Mouse (Mus musculus) large intestine, adult 2 months (tissue): ENCODE measurements around the gene Flt3l. TPM values are rescaled to one million over a fixed set of nuclear protein-coding genes. Genes with fewer than 3 reads are reported as not detected.
A peak's percentile ranks its signal among the peaks of the same experiment; 100 is the strongest.
"Not testable (repeated sequence)": the region's sequence is repeated elsewhere in the genome, so short reads cannot be mapped to it uniquely, and the experiment has no call there.

ENCODE experiments used
- DNase-seq: peaks from one replicate; pipeline ENCODE4 v3.0.0-alpha.2; 2012; ENCODE audit warnings: low read depth, low spot score
- whole genome bisulfite sequencing: fragments of 180-500 bp; shearing (Covaris S2); methylation state at CpG from one replicate; pipeline ENCODE4 v1.1.7; 2018; 5-methylcytosine and 5-hydroxymethylcytosine counted together
- polyA plus RNA-seq: library from polyadenylated mRNA; depleted of rRNA; stranded (reverse); fragments of >200 nt; gene quantifications from 2 replicates; pipeline ENCODE4 v1.2.3, GENCODE M21; 2012; rRNA removed

The Flt3l gene
- 30.5 and 38.2 TPM in 2 replicates for polyA plus RNA-seq

- 2% methylated on average over 29 of the region's 29 CpGs for WGBS
- DNase-seq = peak; percentile 95
Observed at GRCm38 (mm10) chr7:45135993-45136567, at the start of gene Flt3l, which contains the start of gene Gm45713. Gene Flt3l, minus strand, starts transcription at chr7:45136432. Gene Gm45713, minus strand, starts transcription at chr7:45136231.

- no peak for DNase-seq
- WGBS = 65% methylated on average over 7 of the region's 7 CpGs
Observed at GRCm38 (mm10) chr7:45185921-45186320, 49.7 kb upstream of the Flt3l start.

GRCm38 (mm10) chr7:45183672-45184071 lies 47.4 kb upstream of the Flt3l start:
- 68% methylated on average over 7 of the region's 7 CpGs for WGBS

GRCm38 (mm10) chr7:45182606-45183005 lies 46.4 kb upstream of the Flt3l start:
- DNase-seq = no peak

More at GRCm38 (mm10) chr7:45183672-45184071, 47.4 kb upstream of the Flt3l start:
- DNase-seq = no peak

GRCm38 (mm10) chr7:45182199-45182601 lies 46.0 kb upstream of the Flt3l start:
- peak; percentile 74 for DNase-seq
- WGBS = under 1% methylated on average over 34 of the region's 34 CpGs

More at GRCm38 (mm10) chr7:45182606-45183005, 46.4 kb upstream of the Flt3l start:
- WGBS = 8% methylated on average over 11 of the region's 11 CpGs

GRCm38 (mm10) chr7:45181540-45181939 lies 45.3 kb upstream of the Flt3l start:
- 6% methylated on average over 35 of the region's 35 CpGs for WGBS
- no peak for DNase-seq

- no peak for DNase-seq
- 27% methylated on average over 20 of the region's 20 CpGs for WGBS
Observed at GRCm38 (mm10) chr7:45180896-45181477, 44.8 kb upstream of the Flt3l start, which contains the start of gene Pth2. Gene Pth2, plus strand, starts transcription at chr7:45180995.

GRCm38 (mm10) chr7:45179469-45179868 lies 43.2 kb upstream of the Flt3l start, which contains the start of gene Gfy:
Gene Gfy, minus strand, starts transcription at chr7:45179569.
- no peak for DNase-seq
- 34% methylated on average over 7 of the region's 7 CpGs for WGBS

GRCm38 (mm10) chr7:45178550-45178949 lies 42.3 kb upstream of the Flt3l start:
- no peak for DNase-seq
- 18% methylated on average over 7 of the region's 7 CpGs for WGBS

GRCm38 (mm10) chr7:45176356-45176755 lies 40.1 kb upstream of the Flt3l start:
- 4% methylated on average over 30 of the region's 31 CpGs for WGBS

GRCm38 (mm10) chr7:45175929-45176328 lies 39.7 kb upstream of the Flt3l start:
- WGBS = 5% methylated on average over 23 of the region's 23 CpGs
- DNase-seq = no peak

More at GRCm38 (mm10) chr7:45176356-45176755, 40.1 kb upstream of the Flt3l start:
- no peak for DNase-seq

GRCm38 (mm10) chr7:45175398-45175797 lies 39.2 kb upstream of the Flt3l start:
- 4% methylated on average over 13 of the region's 13 CpGs for WGBS

GRCm38 (mm10) chr7:45174567-45175280 lies 38.5 kb upstream of the Flt3l start:
- 8% methylated on average over 29 of the region's 29 CpGs for WGBS
- no peak for DNase-seq

More at GRCm38 (mm10) chr7:45175398-45175797, 39.2 kb upstream of the Flt3l start:
- DNase-seq = no peak

GRCm38 (mm10) chr7:45173772-45174171 lies 37.5 kb upstream of the Flt3l start:
- 59% methylated on average over 1 of the region's 1 CpGs for WGBS
- not testable (repeated sequence) for DNase-seq

- WGBS = 59% methylated on average over 7 of the region's 7 CpGs
Observed at GRCm38 (mm10) chr7:45172974-45173373, 36.7 kb upstream of the Flt3l start.

GRCm38 (mm10) chr7:45169495-45169894 lies 33.3 kb upstream of the Flt3l start:
- DNase-seq = no peak
- WGBS = 88% methylated on average over 3 of the region's 3 CpGs

More at GRCm38 (mm10) chr7:45172974-45173373, 36.7 kb upstream of the Flt3l start:
- no peak for DNase-seq

GRCm38 (mm10) chr7:45168656-45169055 lies 32.4 kb upstream of the Flt3l start:
- 10% methylated on average over 24 of the region's 24 CpGs for WGBS
- DNase-seq = no peak

- no peak for DNase-seq
- WGBS = 11% methylated on average over 19 of the region's 19 CpGs
Observed at GRCm38 (mm10) chr7:45167761-45168445, 31.7 kb upstream of the Flt3l start.

GRCm38 (mm10) chr7:45166950-45167401 lies 30.7 kb upstream of the Flt3l start:
- 35% methylated on average over 10 of the region's 10 CpGs for WGBS
- no peak for DNase-seq

- 63% methylated on average over 11 of the region's 11 CpGs for WGBS
- no peak for DNase-seq
Observed at GRCm38 (mm10) chr7:45165701-45166100, 29.5 kb upstream of the Flt3l start.
